Mouse (Mus musculus) midbrain, embryonic 14.5 days (tissue): Measurements from ENCODE around the gene Ccdc88b. TPM values are rescaled to one million over a fixed set of nuclear protein-coding genes. Genes with fewer than 3 reads are reported as not detected.

Source experiments
- ATAC-seq: fragments of 200-750 bp; cut with Nextera tagmentation; 2 replicates; pipeline ENCODE4 v1.8.0; 2017; ENCODE audit warnings: moderate number of reproducible peaks, moderate library complexity; ENCODE audit not compliant: low FRiP score, low TSS enrichment
- DNase-seq: peaks from one replicate; pipeline ENCODE4 v3.0.0-alpha.2; 2015
- H3K27ac ChIP-seq: fragments of 300-500 bp; sonication (generic); replicated peaks from 2 replicates; pipeline ENCODE4 v1.5.1; 2014; ENCODE audit warnings: mild to moderate bottlenecking, low read depth, low read length, moderate library complexity
- H3K27me3 ChIP-seq: fragments of 300-500 bp; sonication (generic); 2 replicates; pipeline ENCODE4 v1.6.1; 2014; ENCODE audit warnings: low read length, control low read depth, mixed read lengths; ENCODE audit not compliant: control insufficient read depth, insufficient read depth
- H3K36me3 ChIP-seq: fragments of 300-500 bp; sonication (generic); 2 replicates; pipeline ENCODE4 v1.6.1; 2014; ENCODE audit warnings: low read length, control low read depth; ENCODE audit not compliant: control insufficient read depth, insufficient read depth
- H3K4me1 ChIP-seq: fragments of 300-500 bp; sonication (generic); 2 replicates; pipeline ENCODE4 v1.6.1; 2014; ENCODE audit warnings: mild to moderate bottlenecking, antibody characterized with exemption, low read length, control low read depth; ENCODE audit not compliant: control insufficient read depth, insufficient read depth
- H3K4me2 ChIP-seq: fragments of 300-500 bp; sonication (generic); 2 replicates; pipeline ENCODE4 v1.6.1; 2014; ENCODE audit warnings: mild to moderate bottlenecking, low read length, moderate library complexity
- H3K4me3 ChIP-seq: fragments of 300-500 bp; sonication (generic); replicated peaks from 2 replicates; pipeline ENCODE4 v1.5.1; 2014; ENCODE audit warnings: low read depth, low read length
- H3K9ac ChIP-seq: fragments of 300-500 bp; sonication (generic); replicated peaks from 2 replicates; pipeline ENCODE4 v1.6.1; 2014; ENCODE audit warnings: mild to moderate bottlenecking, low read length, moderate library complexity
- H3K9me3 ChIP-seq: fragments of 300-500 bp; sonication (generic); 2 replicates; pipeline ENCODE4 v1.6.1; 2016; ENCODE audit warnings: low read length, control low read depth, mixed read lengths; ENCODE audit not compliant: control insufficient read depth
- WGBS: fragments of 180-500 bp; shearing (Covaris S2); extraction: QIAGEN DNeasy Blood & Tissue Kit; methylation state at CpG from one replicate; pipeline ENCODE4 v1.1.7; 2014; 5-methylcytosine and 5-hydroxymethylcytosine counted together
- polyA plus RNA-seq: library from polyadenylated mRNA; unstranded; fragments of >200 nt; fragmentation: Nextera tagmentation; extraction: Ambion mirVana; gene quantifications from 2 replicates; pipeline ENCODE4 v1.2.1, GENCODE M21; 2014

The Ccdc88b gene
- polyA plus RNA-seq, 1 experiment from 2014 or later, result 0.49 TPM

DNA sequence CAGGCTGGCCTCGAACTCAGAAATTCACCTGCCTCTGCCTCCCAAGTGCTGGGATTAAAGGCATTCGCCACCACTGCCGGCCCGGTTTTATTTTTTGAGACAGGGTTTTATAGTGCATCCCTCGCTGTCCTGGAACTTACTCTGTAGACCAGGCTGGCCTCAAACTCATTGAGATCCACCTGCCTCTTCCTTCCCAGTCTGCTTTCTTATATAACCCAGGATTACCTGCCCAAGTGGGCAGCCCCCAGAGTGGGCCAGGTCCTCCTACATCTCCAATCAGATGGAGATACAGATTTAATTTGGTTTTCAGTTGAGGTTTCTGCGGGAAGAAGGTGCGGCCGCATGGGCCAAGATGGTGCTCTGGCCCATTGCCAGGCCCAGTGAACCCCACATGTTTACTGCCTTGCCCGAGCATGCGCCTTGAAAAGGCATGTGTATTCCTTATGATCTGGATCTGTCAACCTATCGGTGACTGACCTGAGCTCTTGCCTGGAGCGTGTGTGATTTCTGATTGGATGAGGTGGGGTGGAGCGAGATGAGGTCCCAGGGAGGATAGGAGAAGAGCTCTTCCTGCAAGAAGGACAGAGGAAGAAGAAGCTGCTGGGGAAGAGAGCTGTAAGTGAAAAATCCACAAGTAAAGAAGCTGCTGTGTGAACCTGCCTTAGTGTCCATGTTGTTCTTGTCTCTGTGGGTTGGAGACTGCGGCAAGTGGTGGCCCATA lies 35.9 kb upstream of the Ccdc88b start:
- Histone ChIP-seq H3K4me3 (no peak overlapping the region), H3K27me3 (no peaks in the 10 kb centered on the region), H3K4me2 (no peak overlapping the region), H3K9ac (no peak overlapping the region), H3K4me1 (no peaks in the 10 kb centered on the region), H3K9me3 (peaks cover 5% of the 10 kb centered on the region; the same call in 1 of the 2 replicates), H3K27ac (no peak overlapping the region), H3K36me3 (no peaks in the 10 kb centered on the region)
- no peak for ATAC-seq
- DNase-seq, result no peak
- WGBS, result 93% methylated on average over 14 of the region's 14 CpGs

- DNase-seq (no peak), ATAC-seq (no peak)
- Histone ChIP-seq H3K9me3 (peaks cover 5% of the 10 kb centered on the region; the same call in 1 of the 2 replicates), H3K4me2 (no peak overlapping the region), H3K36me3 (no peaks in the 10 kb centered on the region), H3K4me3 (no peak overlapping the region), H3K27ac (no peak overlapping the region), H3K9ac (no peak overlapping the region), H3K4me1 (no peaks in the 10 kb centered on the region), H3K27me3 (no peaks in the 10 kb centered on the region)
- WGBS, result 72% methylated on average over 4 of the region's 4 CpGs
Observed at GRCm38 (mm10) chr19:6892512-6892911, 34.5 kb upstream of the Ccdc88b start.

DNA sequence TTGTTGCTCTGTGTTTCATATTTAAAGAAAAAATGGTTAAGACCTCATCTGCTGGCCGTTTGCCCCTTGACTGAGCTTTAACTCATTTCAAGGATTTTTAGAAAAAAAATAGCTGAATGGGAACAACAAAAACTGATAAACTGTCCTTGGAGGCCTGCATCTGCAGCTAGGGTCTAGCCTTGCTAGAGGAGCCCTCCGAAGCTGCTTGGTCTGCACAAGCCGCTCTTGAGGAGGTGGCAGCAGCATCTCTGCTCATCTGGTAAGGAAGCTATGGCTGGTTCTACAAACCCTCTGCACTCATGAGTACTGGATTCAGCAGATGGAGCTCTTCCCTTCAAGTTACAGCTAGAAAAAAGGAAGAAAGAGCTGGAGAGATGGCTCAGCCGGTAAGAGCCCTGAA lies 20.0 kb upstream of the Ccdc88b start:
- Histone ChIP-seq H3K4me3 (no peak overlapping the region), H3K9me3 (peaks cover 9% of the 10 kb centered on the region), H3K9ac (no peak overlapping the region), H3K27ac (no peak overlapping the region), H3K4me1 (no peaks in the 10 kb centered on the region), H3K27me3 (no peaks in the 10 kb centered on the region), H3K4me2 (no peak overlapping the region), H3K36me3 (no peaks in the 10 kb centered on the region)
- ATAC-seq (no peak), DNase-seq (no peak)
- WGBS, result 92% methylated on average over 4 of the region's 4 CpGs

DNA sequence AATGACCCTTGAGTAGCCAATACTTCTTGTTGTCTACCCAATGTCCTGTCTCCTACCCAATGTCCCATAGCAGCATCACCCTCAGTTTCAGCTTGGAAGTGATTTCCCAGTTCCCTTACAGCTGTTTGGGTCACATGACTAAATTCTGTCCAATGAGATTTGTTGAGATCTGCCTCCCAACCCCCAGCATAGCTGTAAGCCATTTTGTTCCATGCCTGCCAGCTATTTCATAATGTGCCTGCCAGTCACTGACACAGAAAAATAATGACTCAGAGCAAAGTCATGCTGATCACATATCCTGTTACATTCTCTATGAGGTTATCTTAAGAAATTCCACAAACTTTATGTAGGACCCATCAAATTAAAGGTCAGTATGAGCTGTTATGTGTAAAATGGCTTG lies 18.8 kb upstream of the Ccdc88b start:
- H3K27me3 ChIP-seq, result no peaks in the 10 kb centered on the region
- no peak overlapping the region for H3K9ac ChIP-seq
- no peak overlapping the region for H3K4me3 ChIP-seq
- H3K4me2 ChIP-seq, result no peak overlapping the region
- H3K9me3 ChIP-seq, result peaks cover 9% of the 10 kb centered on the region
- DNase-seq (no peak), ATAC-seq (no peak)
- no peaks in the 10 kb centered on the region for H3K4me1 ChIP-seq
- no peaks in the 10 kb centered on the region for H3K36me3 ChIP-seq
- no peak overlapping the region for H3K27ac ChIP-seq

DNA sequence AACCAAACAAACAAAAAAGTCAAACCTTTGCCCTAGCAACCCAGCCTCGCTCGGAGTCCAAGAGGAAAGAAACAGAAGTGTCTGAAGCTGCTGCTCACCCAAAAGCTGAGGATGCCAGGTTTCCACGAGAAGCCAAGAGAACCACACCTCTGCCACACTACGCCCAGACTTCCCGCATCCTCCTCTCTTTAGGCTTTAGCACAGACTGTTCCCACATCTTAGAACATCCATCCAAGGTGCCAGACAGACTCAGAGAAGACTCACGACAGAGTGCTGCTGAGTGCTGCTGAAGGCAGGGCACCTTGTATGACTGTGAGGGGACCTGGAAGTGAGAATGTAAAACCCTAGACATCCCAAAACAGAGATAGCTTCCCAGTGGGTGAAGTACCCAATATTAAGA lies 17.8 kb upstream of the Ccdc88b start:
- no peak overlapping the region for H3K4me3 ChIP-seq
- no peaks in the 10 kb centered on the region for H3K36me3 ChIP-seq
- H3K27me3 ChIP-seq, result no peaks in the 10 kb centered on the region
- H3K9ac ChIP-seq, result no peak overlapping the region
- 86% methylated on average over 6 of the region's 6 CpGs for WGBS
- no peak for ATAC-seq
- no peak overlapping the region for H3K4me2 ChIP-seq
- no peak for DNase-seq
- H3K4me1 ChIP-seq, result no peaks in the 10 kb centered on the region
- H3K9me3 ChIP-seq, result peaks cover 9% of the 10 kb centered on the region
- H3K27ac ChIP-seq, result no peak overlapping the region

- Histone ChIP-seq H3K27ac (no peak overlapping the region), H3K36me3 (no peaks in the 10 kb centered on the region), H3K27me3 (no peaks in the 10 kb centered on the region), H3K4me2 (no peak overlapping the region), H3K4me1 (no peaks in the 10 kb centered on the region), H3K9ac (no peak overlapping the region), H3K9me3 (peaks cover 5% of the 10 kb centered on the region; the same call in 1 of the 2 replicates), H3K4me3 (no peak overlapping the region)
- DNase-seq, result no peak
- WGBS, result 87% methylated on average over 1 of the region's 1 CpGs
- ATAC-seq, result no peak
Observed at GRCm38 (mm10) chr19:6874257-6874656, 16.2 kb upstream of the Ccdc88b start.

- H3K36me3 ChIP-seq, result no peaks in the 10 kb centered on the region
- 80% methylated on average over 3 of the region's 3 CpGs for WGBS
Observed at GRCm38 (mm10) chr19:6872701-6873100, 14.7 kb upstream of the Ccdc88b start.

GRCm38 (mm10) chr19:6871574-6872271 lies 13.7 kb upstream of the Ccdc88b start:
- H3K36me3 ChIP-seq, result no peaks in the 10 kb centered on the region
- no peaks in the 10 kb centered on the region for H3K4me1 ChIP-seq
- ATAC-seq (no peak), DNase-seq (no peak)
- H3K4me3 ChIP-seq, result no peak overlapping the region
- no peaks in the 10 kb centered on the region for H3K27me3 ChIP-seq
- H3K9ac ChIP-seq, result no peak overlapping the region
- no peaks in the 10 kb centered on the region for H3K9me3 ChIP-seq
- 57% methylated on average over 5 of the region's 5 CpGs for WGBS
- H3K27ac ChIP-seq, result no peak overlapping the region
- H3K4me2 ChIP-seq, result no peak overlapping the region

More at GRCm38 (mm10) chr19:6872701-6873100, 14.7 kb upstream of the Ccdc88b start:
- H3K4me2 ChIP-seq, result no peak overlapping the region
- no peaks in the 10 kb centered on the region for H3K4me1 ChIP-seq
- no peak overlapping the region for H3K9ac ChIP-seq
- H3K4me3 ChIP-seq, result no peak overlapping the region
- no peaks in the 10 kb centered on the region for H3K27me3 ChIP-seq
- DNase-seq (no peak), ATAC-seq (no peak)
- H3K9me3 ChIP-seq, result no peaks in the 10 kb centered on the region; the same call in 1 of the 2 replicates
- no peak overlapping the region for H3K27ac ChIP-seq

GRCm38 (mm10) chr19:6869355-6869754 lies 11.3 kb upstream of the Ccdc88b start:
- Histone ChIP-seq H3K9me3 (no peaks in the 10 kb centered on the region), H3K9ac (no peak overlapping the region), H3K4me1 (no peaks in the 10 kb centered on the region), H3K27ac (no peak overlapping the region), H3K4me2 (no peak overlapping the region), H3K36me3 (no peaks in the 10 kb centered on the region), H3K27me3 (no peaks in the 10 kb centered on the region), H3K4me3 (no peak overlapping the region)
- 16% methylated on average over 5 of the region's 5 CpGs for WGBS
- no peak for DNase-seq
- no peak for ATAC-seq
